Mouse (Mus musculus): ENCODE results near the gene Kif5c.

- TF ChIP-seq CTCF (IDR thresholded peaks at IDR 0.05; ENCODE audit: extremely low read depth, insufficient read depth, low read length) (no peak), POLR2A (IDR thresholded peaks at IDR 0.05; ENCODE audit: extremely low read depth, insufficient read depth, low read length) (no peak)
Observed at GRCm38 (mm10) chr2:49594886-49595285, 24.2 kb upstream of the Kif5c start.

All from cortical plate, adult 2 months (tissue).